Mouse (Mus musculus): ENCODE results near the gene Tgfb1i1. TPM values are rescaled to one million over a fixed set of nuclear protein-coding genes. Genes with fewer than 3 reads are reported as not detected.

Gene Tgfb1i1
- total RNA-seq, 2 experiments from 2014 or later: 19.0 to 22.6 TPM

Small RNA genes within 50 kb of the gene (microRNA-seq; reads per million reads assigned to microRNA genes)
- gene Mir3103: 1.3 reads per million

Other genes starting within 250 kb of the Tgfb1i1 start
- gene Trim72, start 242.9 kb upstream of the Tgfb1i1 start, total RNA-seq (2021): under 1 TPM; 0.96 to 0.97 TPM
- gene Itgam, start 184.2 kb upstream of the Tgfb1i1 start, total RNA-seq (2021): 10 to 100 TPM; 10.2 to 12.1 TPM
- not detected for gene Gm49368, start 184.1 kb upstream of the Tgfb1i1 start, total RNA-seq (2021)
- gene Itgax, start 117.3 kb upstream of the Tgfb1i1 start, total RNA-seq (2021): under 1 TPM in 1 of 2 experiments, not detected in 1; 0.32 TPM
- 1 to 10 TPM in 1 of 2 experiments, under 1 TPM in 1; 0.45 to 1.3 TPM for gene Itgad, start 92.4 kb upstream of the Tgfb1i1 start, total RNA-seq (2021)
- 1 to 10 TPM; 7.4 to 8.7 TPM for gene Cox6a2, start 40.4 kb upstream of the Tgfb1i1 start, total RNA-seq (2021)
- 10 to 100 TPM; 11.3 to 13.6 TPM for gene Armc5, start 9.5 kb upstream of the Tgfb1i1 start, total RNA-seq (2021)
- gene 9130023H24Rik, start 8.8 kb upstream of the Tgfb1i1 start, total RNA-seq (2021): 1 to 10 TPM; 2.7 to 3.7 TPM
- gene Slc5a2, start 18.8 kb downstream of the Tgfb1i1 start, total RNA-seq (2021): not detected
- gene BC017158, start 51.4 kb downstream of the Tgfb1i1 start, total RNA-seq (2021): 10 to 100 TPM; 23.5 to 26.3 TPM
- 10 to 100 TPM; 47.8 to 50.1 TPM for gene Rgs10, start 171.9 kb downstream of the Tgfb1i1 start, total RNA-seq (2021)
- 100 to 1,000 TPM in 1 of 2 experiments, 10 to 100 TPM in 1; 79.3 to 119 TPM for gene Tial1, start 214.9 kb downstream of the Tgfb1i1 start, total RNA-seq (2021)

All from left cerebral cortex, postnatal 36 days (tissue).